Mouse (Mus musculus) liver, postnatal 0 days (tissue): ENCODE results near the gene Hoxb5.

ENCODE experiments used
- CTCF ChIP-seq: sonication (generic); IDR thresholded peaks from 2 replicates; pipeline ENCODE4 v1.5.1; 2016; ENCODE audit warnings: antibody characterized with exemption, low read depth
- EP300 ChIP-seq: IDR thresholded peaks from 2 replicates; pipeline ENCODE4 v1.6.1; 2016; ENCODE audit warnings: antibody characterized with exemption, low read depth, mild to moderate bottlenecking

DNA sequence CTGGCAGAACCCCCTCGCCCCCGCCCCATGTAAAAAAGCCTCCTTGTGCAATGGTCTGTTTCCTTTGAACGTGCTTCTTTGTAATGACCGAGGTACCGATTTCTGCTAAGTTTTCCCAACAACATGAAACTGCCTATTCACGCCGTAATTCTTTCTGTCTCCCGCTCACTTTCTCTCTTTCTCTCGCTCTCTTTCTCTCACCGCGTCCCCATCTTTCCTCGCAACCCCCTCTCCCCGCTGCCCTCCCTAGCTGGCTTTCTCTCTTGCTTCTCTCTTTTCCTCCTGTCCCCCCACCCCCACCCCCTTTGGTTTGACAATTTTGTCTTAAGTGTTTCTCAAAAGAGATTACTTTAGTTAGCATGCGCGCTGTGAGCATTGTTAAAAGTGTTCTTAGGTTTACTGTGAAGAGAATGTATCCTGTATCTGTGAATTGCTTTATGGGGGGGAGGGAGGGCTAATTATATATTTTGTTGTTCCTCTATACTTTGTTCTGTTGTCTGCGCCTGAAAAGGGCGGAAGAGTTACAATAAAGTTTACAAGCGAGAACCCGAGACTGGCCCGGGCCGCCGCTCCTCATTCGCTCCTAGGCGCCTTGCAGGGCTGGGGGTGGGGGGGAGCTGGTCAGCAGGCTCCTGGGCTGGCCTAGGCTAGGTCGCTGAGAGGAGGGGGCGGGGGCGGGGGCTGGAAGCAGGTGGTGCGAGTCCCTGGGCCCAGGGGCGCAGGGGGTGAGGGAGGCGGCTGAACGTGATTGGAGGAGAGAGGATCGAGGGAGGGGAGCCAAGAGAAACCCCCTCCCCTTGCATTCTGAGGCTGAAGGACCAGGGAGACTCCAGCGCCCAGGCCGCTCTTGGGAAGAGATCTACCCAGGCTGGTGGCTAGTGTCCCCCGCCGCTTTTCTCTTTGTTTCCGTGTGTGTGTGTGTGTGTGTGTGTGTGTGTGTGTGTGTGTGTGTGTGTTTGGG, 18.1 kb upstream of the Hoxb5 start:
- TF ChIP-seq EP300 (no peak), CTCF (no peak)
